Mouse (Mus musculus) lung, adult 2 months (tissue): ENCODE results near the gene Gm8909.

Source experiments
- CTCF ChIP-seq: fragments of 200-500 bp; IDR thresholded peaks from 2 replicates; pipeline ENCODE4 v1.5.1; 2011; ENCODE audit warnings: mild to moderate bottlenecking, low read length, control low read depth; ENCODE audit not compliant: insufficient read depth
- POLR2A ChIP-seq: fragments of 200-500 bp; IDR thresholded peaks from 2 replicates; pipeline ENCODE4 v1.6.1; 2011; ENCODE audit warnings: low read depth, mild to moderate bottlenecking, control low read depth, low read length, borderline replicate concordance; ENCODE audit errors: extremely low read depth

DNA sequence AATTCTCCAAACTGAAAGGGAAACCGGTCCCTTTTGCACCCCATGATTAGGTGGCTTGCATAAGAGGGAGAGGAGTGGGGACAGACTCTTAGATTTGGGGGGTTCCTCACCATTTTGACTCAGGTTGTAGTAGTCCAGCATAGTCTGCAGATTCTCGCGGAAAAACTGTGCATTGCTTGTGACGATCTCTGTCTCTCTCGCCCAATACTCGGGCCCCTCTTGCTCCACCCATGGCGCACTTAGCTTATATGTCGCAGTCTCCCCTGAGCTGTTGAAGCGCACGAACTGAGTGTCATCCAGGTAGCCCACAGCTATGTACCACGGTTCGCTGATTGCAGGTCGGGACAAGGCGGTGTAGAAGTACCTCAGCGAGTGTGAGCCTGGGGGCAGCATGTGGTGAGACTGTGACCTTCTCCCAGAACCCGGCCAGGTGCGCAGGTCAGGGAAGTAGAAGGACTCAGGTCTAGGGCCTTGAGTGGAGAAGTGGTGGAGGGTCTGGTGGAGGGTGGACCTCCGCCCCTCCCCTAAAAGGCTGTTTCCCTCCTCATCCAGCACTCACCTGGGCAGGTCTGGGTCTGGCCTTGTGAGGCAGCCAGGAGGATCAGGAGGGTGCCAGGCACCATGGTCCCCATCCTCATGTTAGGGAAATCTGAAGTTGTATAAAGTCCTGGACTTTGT is 21.3 kb upstream of the Gm8909 start:
- TF ChIP-seq CTCF = no peak
- no peak for TF ChIP-seq POLR2A
